Mouse (Mus musculus): ENCODE measurements around the gene Reep6. TPM values are rescaled to one million over a fixed set of nuclear protein-coding genes. Genes with fewer than 3 reads are reported as not detected.
"Not testable (repeated sequence)": the region's sequence is repeated elsewhere in the genome, so short reads cannot be mapped to it uniquely, and the experiment has no call there.

Gene Reep6
- total RNA-seq, 2 experiments from 2014 or later: 10.3 to 10.9 TPM

DNA sequence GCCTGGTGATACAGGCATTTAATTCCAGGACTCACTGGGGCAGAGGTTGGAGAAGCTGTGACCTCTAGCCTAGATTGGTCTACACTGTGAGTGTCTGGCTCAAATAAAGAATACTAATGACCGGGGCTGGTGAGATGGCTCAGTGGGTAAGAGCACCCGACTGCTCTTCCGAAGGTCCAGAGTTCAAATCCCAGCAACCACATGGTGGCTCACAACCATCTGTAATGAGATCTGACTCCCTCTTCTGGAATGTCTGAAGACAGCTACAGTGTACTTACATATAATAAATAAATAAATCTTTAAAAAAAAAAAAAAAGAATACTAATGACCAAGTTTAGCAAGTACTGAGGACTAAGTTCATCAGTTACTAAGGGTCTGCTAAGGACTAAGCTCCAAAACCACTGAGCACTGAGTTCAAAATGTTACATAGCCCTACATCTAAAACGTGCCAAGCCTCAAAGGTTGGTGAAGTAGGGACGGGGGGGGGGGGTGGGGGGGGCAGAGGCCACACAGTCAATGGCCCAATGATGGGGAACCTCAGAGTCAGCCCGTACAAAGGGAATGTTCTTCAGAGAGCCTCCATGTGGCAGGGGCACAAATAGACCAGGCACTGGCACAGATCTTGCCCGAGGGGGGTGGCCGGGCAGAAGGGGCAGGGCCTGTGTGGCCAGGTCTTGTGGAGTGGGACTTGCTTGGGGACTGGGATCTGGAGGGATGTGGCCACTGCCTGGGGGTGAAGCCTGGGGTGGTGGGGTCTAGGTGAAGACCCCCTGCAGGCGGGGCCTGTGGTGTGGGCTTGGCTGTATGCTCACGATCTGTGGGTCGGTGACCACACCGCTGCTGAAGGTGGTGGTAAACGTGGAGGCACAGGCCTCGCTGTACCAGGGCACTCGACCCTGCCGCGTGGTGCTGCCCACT, 5.4 kb upstream of the Reep6 start:
- DNase-seq (ENCODE audit: low spot score in 2 of 2): no peak

DNA sequence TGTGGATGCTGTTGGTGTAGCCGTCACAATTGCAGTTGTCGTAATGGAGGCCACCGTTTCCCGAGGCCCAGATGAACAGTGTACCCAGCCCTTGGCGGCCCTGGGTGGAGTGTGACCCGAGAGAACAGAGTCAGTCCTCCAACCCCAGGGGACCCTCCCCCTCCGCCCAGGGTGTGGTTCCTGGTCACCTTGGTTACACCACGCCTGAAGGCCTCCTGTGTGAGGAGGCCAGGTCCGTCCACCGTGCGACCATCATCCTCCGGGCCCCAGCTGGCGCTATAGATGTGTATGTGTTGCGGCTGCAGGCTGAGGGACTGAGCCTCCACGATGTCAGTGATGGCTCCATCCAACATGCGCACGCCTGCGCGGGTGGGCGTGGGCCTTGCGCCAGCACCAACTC, 4.7 kb upstream of the Reep6 start:
- DNase-seq (ENCODE audit: low spot score in 2 of 2): no peak

DNA sequence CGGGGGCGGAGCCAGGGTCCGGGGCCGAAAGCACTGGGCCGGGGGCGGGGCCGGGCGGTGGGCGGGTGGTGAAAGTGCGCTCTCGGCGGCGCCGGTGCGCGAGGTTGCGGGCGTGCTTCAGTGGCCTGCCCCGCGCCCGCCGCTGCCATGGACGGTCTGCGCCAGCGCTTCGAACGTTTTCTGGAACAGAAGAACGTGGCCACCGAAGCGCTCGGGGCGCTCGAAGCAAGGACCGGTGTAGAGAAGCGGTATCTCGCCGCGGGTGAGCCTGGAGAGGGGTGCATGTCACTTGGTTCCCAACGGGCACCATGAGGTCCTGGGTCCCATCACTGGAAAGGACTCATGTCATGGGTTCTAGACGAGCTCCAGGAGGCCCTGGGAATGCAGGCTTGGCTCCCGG, 331 bp downstream of the Reep6 start:
- no peak for DNase-seq (ENCODE audit: low spot score in 2 of 2)

DNA sequence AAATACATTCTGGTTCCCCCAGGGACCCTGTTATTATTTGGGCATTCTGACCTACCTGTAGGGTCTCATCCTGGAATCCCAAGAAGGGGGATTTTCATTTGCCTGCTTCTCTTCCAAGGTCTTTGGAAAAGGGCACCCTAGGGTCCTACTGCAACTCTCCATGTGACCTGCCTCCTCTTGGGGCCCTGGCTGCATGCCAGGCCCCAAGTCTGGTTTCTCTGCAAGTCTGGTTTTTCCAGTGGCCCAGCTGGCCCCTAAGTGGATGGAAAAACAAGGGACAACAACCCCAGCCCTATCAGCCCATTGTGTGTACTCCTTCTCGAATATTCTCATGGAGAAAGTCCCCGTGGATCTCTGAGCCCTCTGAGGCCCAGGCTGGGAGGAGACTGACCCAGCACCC, 1.1 kb downstream of the Reep6 start:
- no peak for DNase-seq (ENCODE audit: low spot score in 2 of 2)

DNA sequence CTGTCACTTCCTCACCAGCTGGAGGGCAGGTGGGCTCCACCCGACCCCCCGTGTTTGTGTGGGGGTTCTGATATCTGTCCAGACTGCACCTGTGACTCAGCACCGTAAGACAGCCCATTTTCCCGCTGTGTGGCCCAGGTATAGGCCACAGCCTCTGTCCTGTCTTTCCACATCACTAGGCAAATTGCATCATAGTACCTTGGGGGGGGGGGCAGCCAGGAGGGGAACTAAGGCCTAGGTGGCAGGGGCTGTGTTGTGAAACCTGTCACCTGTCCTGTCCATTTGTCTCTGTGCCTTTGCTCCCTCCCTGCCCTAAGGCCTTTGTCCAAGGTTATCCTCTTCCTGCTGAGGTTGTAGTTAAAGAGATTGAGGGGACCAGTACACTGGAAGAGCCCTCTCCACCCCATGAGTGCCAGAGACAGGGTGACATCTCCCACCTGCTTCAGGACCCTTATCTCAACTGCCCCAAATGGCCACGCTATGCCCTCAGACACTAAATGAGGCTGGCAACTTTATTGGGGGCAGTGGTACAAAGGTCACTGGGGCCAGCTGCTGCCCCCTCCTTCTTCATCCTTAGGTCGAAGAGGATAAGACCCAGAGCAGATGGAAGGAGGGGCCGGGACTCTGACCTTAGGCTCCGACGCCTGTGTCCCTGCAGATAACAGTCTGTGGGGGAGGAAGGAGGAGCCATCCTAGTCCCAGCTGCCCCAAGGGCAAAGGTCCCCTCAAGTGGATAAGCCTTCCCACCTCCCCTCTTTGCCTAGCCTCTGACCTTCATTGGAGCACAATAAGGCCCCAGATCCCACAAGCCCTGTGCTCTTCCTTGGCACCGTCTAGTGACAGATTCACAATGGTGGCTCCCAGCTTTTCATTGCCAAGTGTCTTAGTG, 2.1 kb downstream of the Reep6 start:
- DNase-seq (ENCODE audit: low spot score in 2 of 2): no peak

DNA sequence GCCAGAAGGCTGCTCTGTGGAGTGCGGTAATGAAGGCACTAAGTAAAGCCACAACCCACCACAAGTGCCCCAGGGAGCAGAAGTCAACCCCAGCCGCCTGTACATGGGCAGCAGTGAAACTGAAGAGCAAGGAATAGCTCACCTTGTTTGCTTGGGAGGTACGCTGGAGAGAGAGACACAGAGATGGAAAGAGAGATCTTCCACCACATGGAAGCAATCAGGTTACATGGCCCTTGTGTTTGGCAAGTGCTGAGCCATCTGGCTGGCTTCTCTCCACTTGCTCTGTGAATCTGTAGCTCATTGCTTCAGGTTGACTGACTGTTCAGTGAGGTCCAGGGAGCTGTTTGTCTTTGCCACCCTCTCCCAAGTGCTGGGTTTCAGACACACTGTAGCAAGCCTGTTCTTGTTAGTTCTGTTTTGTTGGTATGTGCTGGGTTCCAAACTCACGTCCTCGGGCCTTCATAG, 2.8 kb downstream of the Reep6 start:
- DNase-seq (ENCODE audit: low spot score in 2 of 2): no peak

DNA sequence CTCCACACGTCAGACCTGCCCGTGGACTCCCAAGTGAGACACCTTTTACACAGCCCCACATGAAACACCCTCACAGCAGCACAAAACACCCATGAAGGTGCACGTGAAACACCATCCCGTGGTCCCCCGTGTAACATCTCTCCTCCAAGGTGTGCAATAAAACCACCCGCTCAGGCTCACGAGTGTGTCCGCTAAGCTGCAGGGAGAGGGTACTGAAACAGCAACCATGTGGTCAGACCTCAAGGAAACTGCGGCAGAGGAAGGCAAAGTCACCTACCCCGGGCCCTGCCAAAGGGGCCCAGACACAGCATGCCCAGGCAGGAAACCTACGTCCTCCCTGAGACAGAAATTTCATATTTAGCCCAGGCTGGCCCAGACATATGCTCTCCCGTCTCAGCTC, 6.5 kb downstream of the Reep6 start:
- no peak for DNase-seq (ENCODE audit: low spot score in 2 of 2)

DNA sequence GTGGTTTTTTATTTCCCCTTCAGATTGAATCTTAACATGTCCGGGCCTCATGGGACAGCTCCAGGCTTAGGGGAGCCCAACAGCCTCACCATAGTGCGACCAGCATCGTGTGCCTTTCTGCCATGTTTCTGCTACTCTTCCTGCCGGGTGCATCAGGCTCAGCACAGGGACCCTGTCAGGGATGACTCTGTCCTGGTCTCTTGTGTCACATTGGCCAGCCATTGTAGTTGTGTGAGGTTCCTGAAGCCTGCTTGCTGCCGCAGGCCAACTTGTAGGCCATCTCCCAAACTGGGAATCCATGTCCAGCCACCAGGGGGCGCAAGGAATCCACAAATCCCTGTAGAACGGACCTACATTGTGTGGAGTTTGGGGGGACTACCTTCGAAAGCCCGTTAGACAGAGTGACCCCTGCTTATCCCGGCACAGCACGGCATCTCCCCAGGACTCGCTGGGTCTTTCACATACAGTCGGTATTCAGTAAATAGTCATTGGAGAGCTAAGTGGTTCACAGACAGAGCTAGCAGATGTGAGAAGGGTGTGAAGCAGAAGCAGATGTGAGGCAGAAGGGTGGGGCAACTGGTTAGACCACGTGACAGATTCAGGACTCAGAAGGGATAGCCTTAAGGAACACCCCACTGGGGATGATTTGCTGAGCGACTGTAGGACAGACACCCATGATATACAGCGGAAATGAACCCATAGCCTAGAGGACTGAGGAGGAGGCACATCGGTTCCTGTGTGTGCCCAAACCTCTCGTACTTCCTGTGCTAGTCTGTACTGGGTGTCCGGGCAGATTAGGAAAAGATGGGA, 10.4 kb downstream of the Reep6 start:
- peak; percentile 70 to 90 for DNase-seq (ENCODE audit: low spot score in 2 of 2)

DNA sequence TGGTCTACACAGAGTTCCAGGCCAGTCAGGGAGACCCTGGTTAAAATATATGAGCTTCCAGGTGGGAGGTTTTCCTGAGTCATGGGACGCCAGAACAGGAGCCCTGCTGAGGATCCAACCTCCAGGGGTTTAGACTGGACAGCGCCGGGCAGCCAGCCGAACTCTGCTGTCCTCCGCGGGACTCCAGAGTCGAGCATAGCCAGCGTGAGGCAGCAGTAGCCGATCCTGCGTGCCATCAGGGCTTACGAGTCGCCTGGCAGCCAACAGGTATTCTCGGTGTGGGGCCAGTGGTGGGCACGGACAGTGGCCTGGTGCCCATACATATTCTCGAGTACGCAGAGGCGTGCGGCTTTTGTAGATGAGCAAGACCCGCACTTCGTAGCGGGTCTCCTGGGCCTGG, 11.3 kb downstream of the Reep6 start:
- DNase-seq (ENCODE audit: low spot score in 2 of 2): no peak

DNA sequence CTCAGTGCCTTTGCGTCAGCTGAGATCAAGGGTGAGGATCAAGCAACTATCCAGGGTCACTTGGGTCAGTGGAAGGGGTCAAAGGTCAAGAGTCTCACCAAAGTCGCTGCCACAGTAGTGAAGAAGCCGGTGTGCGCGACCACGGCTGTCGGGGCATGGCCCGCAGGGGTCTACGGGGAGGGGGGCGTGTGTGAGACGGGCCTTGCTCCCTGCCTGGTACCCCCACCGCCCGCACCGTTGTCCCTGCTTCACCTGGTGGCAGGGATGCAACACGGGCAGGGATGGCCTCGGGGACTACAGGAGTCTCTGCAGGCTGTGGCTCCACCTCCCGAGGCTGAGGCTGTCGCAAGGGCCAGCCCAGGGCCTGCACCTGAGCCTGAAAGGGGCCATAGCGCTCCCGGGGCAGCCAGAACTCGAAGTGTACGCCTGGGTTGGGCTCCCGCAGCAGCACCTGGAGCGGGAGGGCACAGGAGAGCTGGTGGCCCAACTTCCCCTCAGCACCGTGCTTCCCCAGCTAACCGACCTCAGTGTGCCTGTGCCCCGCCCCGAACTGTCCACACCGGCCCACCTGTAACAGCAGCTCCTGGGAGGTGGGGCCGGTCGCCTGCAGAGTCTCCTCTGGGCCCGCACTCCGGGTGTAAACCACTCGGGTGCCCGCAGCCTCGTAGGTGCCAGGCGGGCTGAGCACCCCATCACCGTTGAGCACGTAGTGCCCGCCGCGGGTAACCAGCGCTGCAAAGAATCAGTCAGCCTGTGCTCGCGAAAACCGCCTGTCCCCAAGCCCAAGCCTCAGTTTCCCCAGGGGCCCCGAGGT, 11.9 kb downstream of the Reep6 start:
- no peak for DNase-seq (ENCODE audit: low spot score in 2 of 2)

DNA sequence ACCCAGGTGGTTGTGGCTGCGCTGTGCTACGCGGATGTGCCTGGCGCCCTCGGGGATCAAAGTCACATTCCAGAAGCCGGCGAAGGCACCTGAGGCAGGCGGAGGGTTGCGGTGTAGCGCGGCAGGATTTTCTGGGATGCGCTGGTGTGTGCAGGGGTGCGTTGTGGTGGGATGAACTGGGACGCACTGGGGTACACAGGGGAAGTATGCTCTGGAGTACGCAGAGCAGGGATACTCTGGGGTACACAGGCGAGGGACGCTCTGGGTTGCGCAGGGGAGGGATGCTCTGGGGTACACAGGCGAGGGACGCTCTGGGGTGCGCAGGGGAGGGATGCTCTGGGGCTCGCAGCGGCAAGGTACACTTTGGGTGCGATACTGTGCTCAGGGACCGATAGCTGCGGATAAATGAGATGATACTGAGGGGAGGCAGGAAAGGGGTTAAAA, 12.6 kb downstream of the Reep6 start:
- no peak for DNase-seq (ENCODE audit: low spot score in 2 of 2)

DNA sequence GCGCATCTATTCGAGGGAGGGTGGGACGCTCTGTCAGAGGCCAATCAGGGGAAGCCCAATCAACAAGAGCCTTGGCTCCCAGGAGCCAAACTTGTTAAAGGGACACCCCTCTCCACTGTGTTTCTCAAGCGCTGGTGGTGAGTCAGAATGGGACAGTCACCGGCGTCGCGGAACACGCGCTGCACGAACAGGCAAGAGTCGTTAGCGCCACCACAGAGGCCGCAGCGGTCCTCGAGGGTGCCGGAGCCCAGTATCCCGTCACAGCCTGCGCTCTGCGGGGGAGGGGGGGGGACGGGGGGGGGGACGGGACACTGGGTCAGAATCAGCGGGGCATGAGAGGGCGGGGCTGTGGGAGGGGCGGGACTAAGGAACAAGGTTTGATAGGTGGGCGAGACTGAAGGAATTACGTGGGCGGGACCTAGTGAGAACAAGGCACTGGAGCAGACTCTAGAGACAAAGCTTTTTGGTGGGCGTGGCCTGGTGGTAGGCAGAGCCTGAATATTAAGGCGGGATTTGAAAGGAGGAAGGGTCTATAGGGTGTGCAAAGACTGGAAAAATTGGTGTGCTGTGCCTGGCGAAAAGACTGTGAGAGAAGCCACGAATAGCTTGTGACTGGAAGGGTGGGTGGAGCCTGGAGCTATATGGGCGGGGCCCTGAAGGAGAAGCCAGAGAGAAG, 13.1 kb downstream of the Reep6 start:
- peak in 1 of 2 experiments; percentile 57 for DNase-seq (ENCODE audit: low spot score in 2 of 2)

DNA sequence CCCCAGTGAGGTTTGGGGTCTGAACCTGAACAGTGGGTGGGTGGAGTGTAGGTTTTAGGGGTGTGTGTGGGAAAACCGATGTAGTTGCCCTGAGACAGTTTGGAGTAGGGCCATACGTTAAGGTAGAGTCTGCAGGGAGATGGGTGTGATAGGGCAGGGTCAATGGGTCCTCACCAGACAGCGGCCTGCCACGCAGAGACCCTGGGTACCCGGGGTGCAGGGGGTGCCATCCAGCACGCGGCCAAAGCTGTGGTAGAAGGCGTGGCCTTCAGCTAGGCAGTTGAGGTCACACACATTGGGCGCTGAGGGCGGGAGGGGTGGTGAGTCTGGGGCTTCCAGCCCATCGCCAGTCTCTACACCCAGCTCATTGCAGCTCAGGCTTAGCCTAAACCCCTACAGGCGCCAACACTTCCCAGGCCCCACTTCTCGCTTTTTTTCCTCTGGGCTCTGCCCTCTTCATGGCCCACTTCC, 13.7 kb downstream of the Reep6 start:
- DNase-seq (ENCODE audit: low spot score in 2 of 2): no peak

DNA sequence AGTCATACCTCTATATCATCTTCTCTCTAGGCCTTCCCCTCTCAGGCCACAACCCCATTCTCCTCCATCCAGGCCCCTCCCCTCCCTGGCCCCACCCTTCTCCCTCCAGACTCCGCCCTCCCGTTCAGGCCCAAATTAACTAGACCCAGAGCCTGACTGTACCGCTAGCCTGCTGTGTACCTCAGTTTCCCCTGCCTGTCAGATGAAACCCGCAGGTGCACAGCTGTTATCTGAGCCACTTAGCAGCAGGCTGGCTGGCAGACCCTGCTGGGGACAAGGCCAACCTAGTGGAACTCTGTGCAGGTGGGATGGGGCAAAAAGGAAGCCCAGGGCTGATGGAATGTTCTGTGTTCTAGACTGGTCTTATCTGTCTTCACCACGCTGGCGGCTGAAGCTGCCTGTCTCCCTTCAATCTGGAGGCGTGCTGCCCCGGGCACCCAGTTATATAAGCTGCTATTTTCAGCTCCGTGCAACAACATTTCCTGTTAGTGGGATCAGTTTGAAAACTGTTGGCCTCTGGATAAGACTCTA, 14.4 kb downstream of the Reep6 start:
- peak in 1 of 2 experiments; percentile 77 for DNase-seq (ENCODE audit: low spot score in 2 of 2)

DNA sequence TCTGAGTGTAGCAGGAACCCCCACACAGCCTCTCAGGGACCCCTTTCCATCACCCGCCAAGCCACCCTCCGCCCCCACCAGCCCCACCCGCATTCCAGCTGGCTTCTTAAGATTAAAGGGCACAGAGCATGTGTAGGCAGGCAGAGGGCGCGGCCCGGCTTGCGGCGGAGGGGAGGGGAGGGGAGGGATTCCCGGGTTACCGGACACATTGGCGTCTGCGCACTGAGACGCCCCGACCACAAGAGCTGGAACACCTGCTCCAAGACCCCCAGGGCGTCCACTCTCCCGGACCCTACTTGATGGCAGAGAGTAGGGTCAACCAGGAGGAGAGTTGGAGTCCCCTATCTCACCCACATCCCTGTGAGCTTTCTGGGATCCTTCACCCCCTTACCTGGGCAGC, 15.4 kb downstream of the Reep6 start:
- no peak for DNase-seq (ENCODE audit: low spot score in 2 of 2)

DNA sequence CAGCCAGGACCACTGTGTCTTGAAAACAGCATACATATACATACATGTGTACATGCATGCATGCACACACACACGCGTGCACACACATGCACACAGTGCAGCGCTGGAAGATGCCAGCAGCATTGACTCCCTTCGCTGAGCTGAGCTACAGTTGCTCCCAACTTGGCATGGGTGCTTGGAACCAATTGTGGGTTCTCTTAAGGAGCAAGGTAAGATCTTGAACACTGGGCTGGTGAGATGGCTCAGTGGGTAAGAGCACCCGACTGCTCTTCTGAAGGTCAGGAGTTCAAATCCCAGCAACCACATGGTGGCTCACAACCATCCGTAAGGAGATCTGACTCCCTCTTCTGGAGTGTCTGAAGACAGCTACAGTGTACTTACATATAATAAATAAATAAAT, 16.2 kb downstream of the Reep6 start:
- not testable (repeated sequence) for DNase-seq (ENCODE audit: low spot score in 2 of 2)

DNA sequence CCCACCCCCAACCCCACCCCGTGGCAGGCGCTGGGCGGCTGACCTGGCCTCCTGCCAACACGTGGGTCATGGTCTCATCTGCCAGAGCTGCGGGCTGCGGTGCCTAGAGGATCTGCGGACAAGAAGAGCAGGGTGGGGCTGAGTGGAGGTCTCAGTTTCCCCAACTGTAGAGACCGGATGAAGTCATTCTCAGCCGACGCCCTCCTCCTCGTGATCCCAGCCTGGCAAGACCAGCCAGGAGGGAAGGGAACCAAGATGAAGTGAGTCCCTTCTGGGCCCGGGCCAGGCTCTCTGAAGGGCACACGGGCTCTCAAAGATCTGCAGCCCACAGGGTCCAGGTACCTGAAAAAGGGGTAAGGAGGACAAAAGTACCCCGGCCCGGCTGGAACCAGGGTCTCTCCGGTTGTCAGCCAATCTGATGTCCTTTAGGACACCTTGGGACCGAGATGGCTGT, 17.8 kb downstream of the Reep6 start:
- DNase-seq (ENCODE audit: low spot score in 2 of 2): no peak

DNA sequence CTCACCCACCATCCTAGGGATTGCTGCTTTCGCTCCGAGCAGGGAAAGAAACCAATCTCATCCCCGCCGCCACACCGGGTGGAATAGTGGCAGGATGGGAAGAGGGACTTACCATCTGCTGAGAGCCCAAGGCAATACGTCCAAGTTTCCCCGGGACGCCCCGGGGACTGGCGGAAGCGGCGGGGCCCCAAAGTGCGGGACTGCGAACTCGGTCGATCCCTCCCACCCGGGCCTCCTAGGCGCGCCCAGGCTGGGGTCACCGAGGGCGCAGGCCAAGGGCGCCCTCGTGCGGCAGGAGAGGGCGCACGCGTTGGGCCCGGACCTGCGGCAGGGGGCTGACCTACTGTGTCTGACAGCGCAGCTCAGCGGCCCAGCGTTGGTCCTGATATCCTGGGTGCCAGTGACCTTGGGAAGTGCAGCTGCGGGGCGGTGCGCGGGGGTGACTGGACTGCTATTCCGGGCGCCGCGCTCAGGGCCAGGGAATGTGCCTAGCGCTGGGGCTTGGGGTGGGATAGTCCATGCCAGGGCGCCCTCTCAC, 18.6 kb downstream of the Reep6 start, which contains the start of gene Adamtsl5:
Gene Adamtsl5, minus strand, starts transcription at position 169 of the 538 bp plus-strand sequence.
- no peak for DNase-seq (ENCODE audit: low spot score in 2 of 2)

DNA sequence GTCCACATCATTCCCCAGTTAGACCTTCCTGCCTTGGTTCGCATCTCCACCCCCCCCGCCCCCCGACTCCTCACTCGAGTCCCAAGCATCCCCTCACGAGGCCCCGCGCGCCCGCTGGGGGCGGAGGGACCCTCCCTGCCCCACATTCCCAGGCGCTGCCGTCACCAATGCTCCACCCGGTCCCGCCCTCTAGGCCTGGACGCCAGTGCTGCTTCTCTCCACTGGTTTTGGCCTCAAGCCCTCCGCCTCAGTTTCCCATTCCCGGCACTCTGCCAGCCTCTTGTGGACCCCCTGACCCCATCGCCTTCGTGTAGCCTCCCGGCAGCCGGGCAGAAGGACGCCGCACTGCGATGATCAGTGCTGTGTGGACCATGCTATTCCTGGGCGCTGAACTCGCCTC, 19.2 kb downstream of the Reep6 start:
- no peak for DNase-seq (ENCODE audit: low spot score in 2 of 2)

Measured in layer of hippocampus, adult 18-20 months (tissue).